Mouse (Mus musculus) gastrocnemius, adult 2 months (tissue): ENCODE data around the gene Gm1123. TPM values are rescaled to one million over a fixed set of nuclear protein-coding genes. Genes with fewer than 3 reads are reported as not detected.

ENCODE experiments used
- DNase-seq: peaks from one replicate; pipeline ENCODE4 v3.0.0; 2022
- H3K27ac ChIP-seq: fragments of 200-600 bp; 2 replicates; pipeline ENCODE4 v1.8.1; 2022; ENCODE audit warnings: mild to moderate bottlenecking
- H3K4me3 ChIP-seq: fragments of 200-600 bp; 2 replicates; pipeline ENCODE4 v1.8.1; 2022; ENCODE audit warnings: mild to moderate bottlenecking, moderate library complexity
- CTCF ChIP-seq: fragments of 200-600 bp; IDR thresholded peaks from 2 replicates; pipeline ENCODE4 v1.8.1; 2022; ENCODE audit warnings: antibody characterized with exemption, mild to moderate bottlenecking, moderate library complexity
- intact Hi-C: fragments of 180-260 bp; cut with DNase I; formaldehyde crosslinking; loops from one replicate; pipeline ENCODE4 v1.15.1; 2025
- long read RNA-seq, 2 experiments: library from polyadenylated mRNA; stranded (forward); transcript quantifications; one replicate each; pipeline ENCODE4 v2.0.0; 2021
- total RNA-seq, 2 experiments: library from RNA; stranded (reverse); gene quantifications; 2 replicates each; pipeline ENCODE4 v1.2.3; 2021

The Gm1123 gene
- not detected for total RNA-seq
- long read RNA-seq, experiment 1, result 0 reads
- long read RNA-seq, experiment 2, result 0 reads

- TF ChIP-seq CTCF, result no peak
- intact Hi-C loops, result no loop called here
- H3K27ac ChIP-seq, result no peak within 1 kb of the TSS
Measured at GRCm38 (mm10) chr9:99035575-99035974, at the start of gene Gm1123. Gene Gm1123 (minus strand): TSS chr9:99035715.

GRCm38 (mm10) chr9:99081718-99082117 lies 46.2 kb upstream of the Gm1123 start:
- intact Hi-C loops, result no loop called here
- TF ChIP-seq CTCF, result no peak
- Histone ChIP-seq H3K27ac (no peak overlapping the region), H3K4me3 (no peak overlapping the region)
- no peak for DNase-seq

More at GRCm38 (mm10) chr9:99035575-99035974, at the start of gene Gm1123:
- no peak within 1 kb of the TSS for H3K4me3 ChIP-seq
- no peak for DNase-seq

GRCm38 (mm10) chr9:99081308-99081707 lies 45.8 kb upstream of the Gm1123 start:
- Histone ChIP-seq H3K4me3 (no peak overlapping the region), H3K27ac (no peak overlapping the region)
- TF ChIP-seq CTCF, result no peak
- intact Hi-C loops, result no loop called here
- DNase-seq, result no peak

- DNase-seq, result no peak
- intact Hi-C loops, result no loop called here
- peak; percentile 38 for TF ChIP-seq CTCF
Measured at GRCm38 (mm10) chr9:99080657-99081056, 45.1 kb upstream of the Gm1123 start.

GRCm38 (mm10) chr9:99074462-99074861 lies 38.9 kb upstream of the Gm1123 start:
- Histone ChIP-seq H3K27ac (no peak overlapping the region), H3K4me3 (no peak overlapping the region)
- intact Hi-C loops, result no loop called here
- no peak for TF ChIP-seq CTCF
- DNase-seq, result no peak

More at GRCm38 (mm10) chr9:99080657-99081056, 45.1 kb upstream of the Gm1123 start:
- no peak overlapping the region for H3K4me3 ChIP-seq
- no peak overlapping the region for H3K27ac ChIP-seq

- Histone ChIP-seq H3K4me3 (no peak overlapping the region), H3K27ac (no peak overlapping the region)
- intact Hi-C loops, result no loop called here
- no peak for DNase-seq
- TF ChIP-seq CTCF, result no peak
Measured at GRCm38 (mm10) chr9:99072538-99072937, 37.0 kb upstream of the Gm1123 start.

GRCm38 (mm10) chr9:99065311-99065710 lies 29.8 kb upstream of the Gm1123 start:
- TF ChIP-seq CTCF, result no peak
- Histone ChIP-seq H3K4me3 (no peak overlapping the region), H3K27ac (no peak overlapping the region)
- DNase-seq, result no peak
- intact Hi-C loops, result no loop called here

- no peak for DNase-seq
- intact Hi-C loops, result loop anchor here (5.0 kb wide), 2 partner anchors 78 to 388 kb away; partner anchors contain the start of genes Nme9 and Pik3cb
- peak; percentile 70 for TF ChIP-seq CTCF
- no peak overlapping the region for H3K4me3 ChIP-seq
- H3K27ac ChIP-seq, result no peak overlapping the region
Measured at GRCm38 (mm10) chr9:99064216-99064615, 28.7 kb upstream of the Gm1123 start.

GRCm38 (mm10) chr9:99062544-99062943 lies 27.0 kb upstream of the Gm1123 start:
- intact Hi-C loops, result loop anchor here (1.0 to 5.0 kb wide), 4 partner anchors 80 to 390 kb away; partner anchors contain the start of genes Nme9 and Pik3cb
- DNase-seq, result peak; percentile 84
- no peak overlapping the region for H3K27ac ChIP-seq
- no peak overlapping the region for H3K4me3 ChIP-seq
- TF ChIP-seq CTCF, result no peak; the same call in 1 of the 2 replicates

GRCm38 (mm10) chr9:99057751-99058150 lies 22.2 kb upstream of the Gm1123 start:
- no peak overlapping the region for H3K4me3 ChIP-seq
- no peak overlapping the region for H3K27ac ChIP-seq
- intact Hi-C loops, result no loop called here
- DNase-seq, result no peak
- TF ChIP-seq CTCF, result no peak

GRCm38 (mm10) chr9:99049760-99050159 lies 14.2 kb upstream of the Gm1123 start:
- Histone ChIP-seq H3K4me3 (no peak overlapping the region), H3K27ac (peak overlapping the region; percentile 31; the same call in 1 of the 2 replicates)
- DNase-seq, result no peak
- no peak for TF ChIP-seq CTCF
- intact Hi-C loops, result no loop called here

- intact Hi-C loops, result no loop called here
- no peak for DNase-seq
- H3K27ac ChIP-seq, result no peak overlapping the region
Measured at GRCm38 (mm10) chr9:99048724-99049250, 13.3 kb upstream of the Gm1123 start.

GRCm38 (mm10) chr9:99044761-99045160 lies 9.2 kb upstream of the Gm1123 start:
- intact Hi-C loops, result no loop called here

More at GRCm38 (mm10) chr9:99048724-99049250, 13.3 kb upstream of the Gm1123 start:
- TF ChIP-seq CTCF, result no peak
- no peak overlapping the region for H3K4me3 ChIP-seq

GRCm38 (mm10) chr9:99042641-99043040 lies 7.1 kb upstream of the Gm1123 start:
- intact Hi-C loops, result no loop called here
- no peak for DNase-seq
- no peak overlapping the region for H3K4me3 ChIP-seq
- no peak for TF ChIP-seq CTCF
- no peak overlapping the region for H3K27ac ChIP-seq

More at GRCm38 (mm10) chr9:99044761-99045160, 9.2 kb upstream of the Gm1123 start:
- DNase-seq, result no peak
- H3K27ac ChIP-seq, result no peak overlapping the region
- H3K4me3 ChIP-seq, result no peak overlapping the region
- TF ChIP-seq CTCF, result no peak
